Mouse (Mus musculus): ENCODE data around the gene Gm7792.
"Not testable (repeated sequence)": the region's sequence is repeated elsewhere in the genome, so short reads cannot be mapped to it uniquely, and the experiment has no call there.

The Gm7792 gene

GRCm38 (mm10) chr5:93843476-93843875, at the start of gene Gm7792:
Gm7792 (plus strand) TSS chr5:93843776.
- DNase-seq (ENCODE audit: low read depth in 1 of 2, low spot score in 2 of 2): not testable (repeated sequence)
